Mouse (Mus musculus) neural tube, embryonic 11.5 days (tissue): Measurements from ENCODE around the gene Slc38a10. TPM values are rescaled to one million over a fixed set of nuclear protein-coding genes. Genes with fewer than 3 reads are reported as not detected.

ENCODE experiments used
- ATAC-seq: fragments of 200-750 bp; cut with Nextera tagmentation; 2 replicates; pipeline ENCODE4 v1.8.0; 2017; ENCODE audit warnings: moderate number of reproducible peaks, mild to moderate bottlenecking, moderate TSS enrichment, moderate library complexity; ENCODE audit not compliant: insufficient read depth, low FRiP score, low TSS enrichment
- DNase-seq: peaks from one replicate; pipeline ENCODE4 v3.0.0-alpha.2; 2015; ENCODE audit warnings: low spot score
- H3K27ac ChIP-seq: fragments of 300-500 bp; sonication (generic); 2 replicates; pipeline ENCODE4 v1.5.1; 2014; ENCODE audit warnings: low read depth, mild to moderate bottlenecking, low read length
- H3K27me3 ChIP-seq: fragments of 300-500 bp; sonication (generic); 2 replicates; pipeline ENCODE4 v1.6.1; 2014; ENCODE audit warnings: mild to moderate bottlenecking, low read length, mixed read lengths; ENCODE audit not compliant: control insufficient read depth, insufficient read depth
- H3K36me3 ChIP-seq: fragments of 300-500 bp; sonication (generic); 2 replicates; pipeline ENCODE4 v1.6.1; 2014; ENCODE audit warnings: mild to moderate bottlenecking, low read length, moderate library complexity, mixed read lengths; ENCODE audit not compliant: control insufficient read depth, insufficient read depth
- H3K4me1 ChIP-seq: fragments of 300-500 bp; sonication (generic); 2 replicates; pipeline ENCODE4 v1.6.1; 2014; ENCODE audit warnings: low read length, mixed read lengths; ENCODE audit not compliant: control insufficient read depth, insufficient read depth
- H3K4me2 ChIP-seq: fragments of 300-500 bp; sonication (generic); 2 replicates; pipeline ENCODE4 v1.6.1; 2014; ENCODE audit warnings: low read depth, mild to moderate bottlenecking, moderate library complexity
- H3K4me3 ChIP-seq: fragments of 300-500 bp; sonication (generic); 2 replicates; pipeline ENCODE4 v1.5.1; 2014; ENCODE audit warnings: low read depth, low read length
- H3K9ac ChIP-seq: fragments of 300-500 bp; sonication (generic); 2 replicates; pipeline ENCODE4 v1.6.1; 2014; ENCODE audit warnings: mild to moderate bottlenecking, low read length
- H3K9me3 ChIP-seq: fragments of 300-500 bp; sonication (generic); 2 replicates; pipeline ENCODE4 v1.6.1; 2016; ENCODE audit warnings: low read length; ENCODE audit not compliant: control insufficient read depth
- WGBS: fragments of 180-500 bp; shearing (Covaris S2); extraction: QIAGEN DNeasy Blood & Tissue Kit; methylation state at CpG from one replicate; pipeline ENCODE4 v1.1.7; 2014; 5-methylcytosine and 5-hydroxymethylcytosine counted together
- polyA plus RNA-seq: library from polyadenylated mRNA; unstranded; fragments of >200 nt; fragmentation: Nextera tagmentation; extraction: Ambion mirVana; gene quantifications from 2 replicates; pipeline ENCODE4 v1.2.1, GENCODE M21; 2014

Gene Slc38a10
- polyA plus RNA-seq, 1 experiment from 2014 or later = 79.1 TPM

DNA sequence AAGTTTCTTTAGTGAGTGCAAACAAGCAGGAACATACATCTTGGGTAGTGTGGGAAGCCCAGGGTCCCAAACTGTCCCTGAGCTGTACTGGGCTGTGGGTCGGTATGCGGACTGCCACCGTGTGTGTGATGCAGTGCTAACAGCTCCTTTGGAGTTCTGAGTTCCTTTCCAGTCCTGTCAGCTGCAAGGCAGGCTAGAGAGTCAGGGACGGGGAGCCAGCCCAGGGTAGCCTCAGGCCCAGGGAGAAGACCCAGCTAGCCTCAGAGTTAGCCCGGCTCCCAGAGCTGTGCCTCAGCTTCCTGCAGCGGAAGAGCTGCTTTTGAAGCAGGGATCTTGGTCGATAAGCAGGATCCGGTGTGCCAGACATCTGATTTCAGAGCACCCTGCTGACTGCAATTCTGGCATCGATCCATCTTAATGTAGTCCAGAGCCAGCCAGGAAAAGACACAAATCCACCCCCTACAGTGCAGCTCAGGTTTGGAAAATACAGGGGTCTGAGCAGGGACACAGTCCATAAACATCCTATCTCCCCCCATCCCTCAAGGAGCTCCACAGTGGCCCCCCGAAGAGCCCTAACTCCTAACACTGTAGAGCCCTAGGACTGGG is 31.1 kb downstream of the Slc38a10 start:
- ATAC-seq (no peak), DNase-seq (no peak)
- Histone ChIP-seq H3K27me3 (no peaks in the 10 kb centered on the region), H3K36me3 (peaks cover 2% of the 10 kb centered on the region; the same call in 1 of the 2 replicates), H3K9me3 (no peaks in the 10 kb centered on the region), H3K4me3 (no peak overlapping the region), H3K27ac (no peak overlapping the region), H3K9ac (no peak overlapping the region), H3K4me1 (no peaks in the 10 kb centered on the region), H3K4me2 (no peak overlapping the region)
- 91% methylated on average over 10 of the region's 10 CpGs for whole genome bisulfite sequencing

DNA sequence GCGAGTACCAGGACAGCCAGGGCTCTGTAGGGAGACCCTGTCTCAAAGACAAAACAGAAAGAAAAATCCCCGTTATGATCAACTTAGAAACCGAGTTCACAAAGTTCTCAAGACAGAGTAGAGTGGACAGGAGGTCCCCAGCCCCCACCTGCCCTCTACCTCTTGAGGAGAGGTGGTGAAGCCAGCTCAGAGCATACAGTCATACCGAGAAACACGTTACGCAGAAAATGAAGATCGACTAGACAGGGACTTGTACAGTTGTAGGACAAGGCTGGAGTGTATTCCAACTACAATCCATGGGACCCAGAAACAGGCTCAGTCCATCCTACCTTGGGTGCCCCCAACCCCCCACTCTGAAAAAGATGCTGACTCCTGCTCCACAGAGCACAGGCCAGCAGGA is 32.0 kb downstream of the Slc38a10 start:
- Histone ChIP-seq H3K27me3 (no peaks in the 10 kb centered on the region), H3K9ac (no peak overlapping the region), H3K4me3 (no peak overlapping the region), H3K27ac (no peak overlapping the region), H3K9me3 (no peaks in the 10 kb centered on the region), H3K36me3 (peaks cover 2% of the 10 kb centered on the region; the same call in 1 of the 2 replicates), H3K4me1 (no peaks in the 10 kb centered on the region), H3K4me2 (no peak overlapping the region)
- 91% methylated on average over 7 of the region's 7 CpGs for WGBS
- ATAC-seq (no peak), DNase-seq (no peak)

DNA sequence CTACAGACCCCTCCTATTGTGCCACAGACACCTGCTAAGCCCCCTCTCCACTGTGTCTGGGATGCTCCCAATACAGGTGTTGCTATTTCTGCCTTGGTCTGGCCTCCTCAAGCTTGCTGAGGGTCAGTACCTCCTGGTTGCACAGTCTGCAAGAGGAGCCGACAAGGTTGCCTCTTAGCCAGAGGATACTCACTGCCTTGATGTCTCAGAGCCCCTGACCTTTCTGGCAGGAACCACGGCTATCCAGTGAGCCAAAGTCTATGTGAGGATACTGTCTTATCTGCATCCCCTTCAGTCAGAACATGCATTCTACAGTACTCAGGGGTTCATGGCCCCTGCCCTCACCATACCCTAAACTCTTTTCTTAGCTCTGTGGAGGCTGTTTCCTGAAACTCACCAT is 33.5 kb downstream of the Slc38a10 start:
- H3K27ac ChIP-seq = no peak overlapping the region
- 92% methylated on average over 2 of the region's 2 CpGs for WGBS
- no peak for DNase-seq
- H3K4me1 ChIP-seq = no peaks in the 10 kb centered on the region
- peaks cover 2% of the 10 kb centered on the region; the same call in 1 of the 2 replicates for H3K36me3 ChIP-seq
- no peaks in the 10 kb centered on the region for H3K9me3 ChIP-seq
- ATAC-seq = no peak
- no peak overlapping the region for H3K4me2 ChIP-seq
- no peaks in the 10 kb centered on the region for H3K27me3 ChIP-seq
- no peak overlapping the region for H3K4me3 ChIP-seq
- H3K9ac ChIP-seq = no peak overlapping the region

DNA sequence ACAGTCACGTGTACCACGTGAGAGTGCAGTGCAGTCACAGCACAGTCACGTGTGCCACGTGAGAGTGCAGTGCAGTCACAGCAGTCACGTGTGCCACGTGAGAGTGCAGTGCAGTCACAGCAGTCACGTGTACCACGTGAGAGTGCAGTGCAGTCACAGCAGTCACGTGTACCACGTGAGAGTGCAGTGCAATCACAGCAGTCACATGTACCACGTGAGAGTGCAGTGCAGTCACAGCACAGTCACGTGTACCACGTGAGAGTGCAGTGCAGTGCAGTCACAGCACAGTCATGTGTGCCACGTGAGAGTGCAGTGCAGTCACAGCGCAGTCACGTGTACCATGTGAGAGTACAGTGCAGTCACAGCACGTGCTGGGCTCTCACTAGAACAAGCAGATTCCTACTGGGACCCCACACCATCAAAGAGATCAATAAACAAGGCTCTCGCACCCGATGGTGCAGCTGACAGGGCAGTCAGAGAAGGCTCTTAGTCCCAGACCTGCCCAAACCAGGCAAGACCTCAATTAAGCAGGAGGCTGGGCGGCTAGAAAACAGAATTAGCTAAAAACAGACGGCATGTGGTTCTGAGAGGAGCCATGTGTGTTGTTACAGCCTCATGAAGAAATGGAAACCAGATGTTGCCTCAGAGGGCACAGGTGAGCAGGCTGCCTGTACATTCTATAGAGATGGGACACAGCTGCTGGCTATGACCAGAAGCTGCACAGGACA is 36.5 kb downstream of the Slc38a10 start:
- no peaks in the 10 kb centered on the region for H3K4me1 ChIP-seq
- 85% methylated on average over 21 of the region's 21 CpGs for WGBS
- ATAC-seq (no peak), DNase-seq (no peak)
- no peak overlapping the region for H3K9ac ChIP-seq
- no peaks in the 10 kb centered on the region for H3K9me3 ChIP-seq
- no peak overlapping the region for H3K4me3 ChIP-seq
- H3K36me3 ChIP-seq = peaks cover 2% of the 10 kb centered on the region; the same call in 1 of the 2 replicates
- H3K27ac ChIP-seq = no peak overlapping the region
- no peak overlapping the region for H3K4me2 ChIP-seq
- H3K27me3 ChIP-seq = no peaks in the 10 kb centered on the region

DNA sequence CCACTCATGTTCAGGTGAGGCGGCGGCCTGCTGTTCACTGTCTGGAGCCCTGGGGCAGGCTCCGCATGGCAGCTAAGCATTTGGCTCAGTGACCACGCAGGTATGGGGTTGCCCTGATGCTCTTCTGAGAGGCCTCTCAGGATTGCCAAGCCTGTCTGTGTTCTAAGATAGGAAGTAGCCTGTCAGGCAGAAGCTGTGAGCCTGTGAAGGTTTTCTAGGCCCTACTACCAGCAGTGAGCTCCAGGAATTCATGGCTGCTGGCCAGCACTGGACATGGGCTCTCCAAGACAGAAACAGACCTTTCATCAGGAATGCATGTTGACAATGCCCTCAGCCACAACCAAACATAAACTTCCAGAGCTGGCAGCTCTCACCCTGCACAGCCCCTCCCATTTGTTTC is 39.0 kb downstream of the Slc38a10 start:
- Histone ChIP-seq H3K36me3 (peaks cover 5% of the 10 kb centered on the region), H3K4me2 (no peak overlapping the region), H3K27me3 (no peaks in the 10 kb centered on the region), H3K9ac (no peak overlapping the region), H3K4me3 (no peak overlapping the region), H3K4me1 (no peaks in the 10 kb centered on the region), H3K9me3 (no peaks in the 10 kb centered on the region), H3K27ac (no peak overlapping the region)
- DNase-seq (no peak), ATAC-seq (no peak)
- 90% methylated on average over 4 of the region's 4 CpGs for WGBS

DNA sequence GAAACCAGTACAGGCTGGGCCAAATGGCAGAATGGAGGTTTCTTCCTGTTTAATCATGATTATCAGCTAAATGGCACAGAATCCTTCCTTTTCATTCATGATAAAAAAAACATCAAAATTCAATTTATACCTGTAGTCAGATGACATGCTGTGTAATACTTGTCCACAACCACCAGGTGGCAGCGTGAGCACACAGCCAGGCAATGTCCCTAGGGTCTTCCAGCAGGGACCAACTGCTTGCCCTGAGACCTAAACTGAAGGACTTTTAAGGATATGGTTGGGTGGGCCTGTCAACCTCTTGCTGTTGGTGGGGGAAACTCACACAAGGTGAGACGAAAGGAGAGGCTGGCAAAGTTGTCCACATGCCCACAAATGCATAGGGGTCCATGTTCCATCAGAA is 40.1 kb downstream of the Slc38a10 start:
- WGBS = 7% methylated on average over 2 of the region's 2 CpGs

DNA sequence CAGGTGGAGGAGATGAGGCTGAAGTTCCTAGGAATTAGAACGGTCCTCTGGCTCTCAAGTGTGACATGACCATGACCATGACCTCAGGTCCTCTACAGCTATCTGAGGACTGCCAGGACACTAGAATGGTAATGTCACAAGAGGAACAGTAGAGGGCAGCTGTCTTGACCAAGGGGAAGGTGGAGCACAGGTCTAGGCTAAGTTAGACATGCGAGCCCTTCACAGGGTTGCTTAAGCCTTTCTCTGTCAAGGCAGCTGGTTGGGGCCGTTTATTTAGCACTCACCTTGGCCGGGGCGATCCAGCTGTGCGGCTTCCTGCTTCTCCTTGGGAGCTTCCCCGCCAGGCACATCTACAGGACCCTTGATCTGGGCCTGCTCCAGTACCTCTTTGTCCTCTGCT is 40.6 kb downstream of the Slc38a10 start:
- ATAC-seq = no peak
- H3K9me3 ChIP-seq = no peaks in the 10 kb centered on the region
- H3K4me1 ChIP-seq = no peaks in the 10 kb centered on the region
- no peak overlapping the region for H3K27ac ChIP-seq
- no peaks in the 10 kb centered on the region for H3K27me3 ChIP-seq
- no peak overlapping the region for H3K4me2 ChIP-seq
- H3K4me3 ChIP-seq = no peak overlapping the region
- DNase-seq = no peak
- 69% methylated on average over 7 of the region's 7 CpGs for WGBS
- peaks cover 6% of the 10 kb centered on the region for H3K36me3 ChIP-seq
- no peak overlapping the region for H3K9ac ChIP-seq

More for the DNA sequence above, 40.1 kb downstream of the Slc38a10 start:
- Histone ChIP-seq H3K9ac (no peak overlapping the region), H3K4me3 (no peak overlapping the region), H3K4me1 (no peaks in the 10 kb centered on the region), H3K27me3 (no peaks in the 10 kb centered on the region), H3K4me2 (no peak overlapping the region), H3K36me3 (peaks cover 3% of the 10 kb centered on the region; the same call in 1 of the 2 replicates), H3K27ac (no peak overlapping the region), H3K9me3 (no peaks in the 10 kb centered on the region)
- peak; percentile 81 for DNase-seq
- no peak for ATAC-seq

DNA sequence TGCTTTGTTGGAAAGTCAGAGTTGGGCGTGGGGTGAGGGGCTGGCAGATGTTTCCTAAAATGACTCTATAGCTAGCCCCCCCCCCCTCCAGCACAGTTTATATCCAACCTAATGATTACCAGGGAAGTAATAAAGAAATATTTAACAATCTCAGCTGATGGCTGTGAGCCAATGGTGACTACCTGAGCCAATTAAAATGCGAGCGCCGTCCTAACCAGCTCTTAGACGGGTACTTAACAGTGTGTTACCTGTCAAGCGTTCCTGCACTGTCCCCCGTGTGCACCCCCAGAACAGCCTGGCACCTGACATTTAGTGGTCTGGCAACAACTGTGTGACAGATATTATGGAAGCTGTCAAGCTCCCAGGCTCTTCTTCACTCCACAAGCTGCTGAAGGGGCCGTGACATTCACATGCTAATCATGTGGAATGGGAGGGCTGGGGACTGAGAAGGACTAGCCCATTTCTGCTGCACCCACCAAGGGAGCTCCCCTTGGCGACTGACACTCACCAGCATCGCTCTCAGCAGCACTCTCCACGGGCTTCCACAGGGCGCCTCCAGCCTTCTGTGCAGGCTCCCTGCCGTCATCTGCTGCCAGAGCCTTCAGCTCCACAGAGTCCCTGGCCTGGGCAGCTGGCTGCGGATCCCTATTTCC is 41.5 kb downstream of the Slc38a10 start:
- no peak overlapping the region for H3K4me2 ChIP-seq
- H3K4me1 ChIP-seq = no peaks in the 10 kb centered on the region
- no peak overlapping the region for H3K9ac ChIP-seq
- no peak overlapping the region for H3K27ac ChIP-seq
- H3K9me3 ChIP-seq = no peaks in the 10 kb centered on the region
- peaks cover 8% of the 10 kb centered on the region for H3K36me3 ChIP-seq
- no peak for ATAC-seq
- 78% methylated on average over 14 of the region's 14 CpGs for WGBS
- DNase-seq = no peak
- H3K27me3 ChIP-seq = no peaks in the 10 kb centered on the region
- H3K4me3 ChIP-seq = no peak overlapping the region
